Mouse (Mus musculus) liver (tissue): ENCODE data around the gene Gm21969.

Experiments used
- DNase-seq: peaks from one replicate; pipeline ENCODE4 v3.0.0-alpha.2; 2020; ENCODE audit warnings: mixed read lengths

The Gm21969 gene

GRCm38 (mm10) chr4:139602357-139603244, at the start of gene Gm21969:
Gene Gm21969, plus strand, starts transcription at chr4:139603186.
- DNase-seq: peak; percentile 53

GRCm38 (mm10) chr4:139555235-139555634, 47.8 kb upstream of the Gm21969 start:
- DNase-seq: no peak

GRCm38 (mm10) chr4:139555951-139556350, 47.0 kb upstream of the Gm21969 start:
- DNase-seq: peak; percentile 58

GRCm38 (mm10) chr4:139568361-139568760, 34.6 kb upstream of the Gm21969 start:
- DNase-seq: no peak

GRCm38 (mm10) chr4:139570756-139571155, 32.2 kb upstream of the Gm21969 start:
- no peak for DNase-seq

- DNase-seq: no peak
These were observed 30.0 kb upstream of the Gm21969 start for GRCm38 (mm10) chr4:139572928-139573512.

GRCm38 (mm10) chr4:139574156-139574798, 28.7 kb upstream of the Gm21969 start:
- DNase-seq: peak; percentile 99

- DNase-seq: no peak
These were observed 27.9 kb upstream of the Gm21969 start for GRCm38 (mm10) chr4:139574799-139575672.

GRCm38 (mm10) chr4:139575673-139576003, 27.3 kb upstream of the Gm21969 start:
- no peak for DNase-seq

GRCm38 (mm10) chr4:139576251-139576880, 26.6 kb upstream of the Gm21969 start:
- DNase-seq: no peak

GRCm38 (mm10) chr4:139577006-139577405, 26.0 kb upstream of the Gm21969 start:
- no peak for DNase-seq

GRCm38 (mm10) chr4:139578389-139578788, 24.6 kb upstream of the Gm21969 start:
- DNase-seq: no peak

- DNase-seq: no peak
These were observed 24.0 kb upstream of the Gm21969 start for GRCm38 (mm10) chr4:139579003-139579402.

- DNase-seq: no peak
These were observed 23.5 kb upstream of the Gm21969 start for GRCm38 (mm10) chr4:139579466-139579865.

GRCm38 (mm10) chr4:139580663-139581336, 22.2 kb upstream of the Gm21969 start:
- peak; percentile 51 for DNase-seq

GRCm38 (mm10) chr4:139581427-139582051, 21.4 kb upstream of the Gm21969 start:
- no peak for DNase-seq

- no peak for DNase-seq
These were observed 20.6 kb upstream of the Gm21969 start for GRCm38 (mm10) chr4:139582346-139582745.

GRCm38 (mm10) chr4:139582903-139583302, 20.1 kb upstream of the Gm21969 start:
- DNase-seq: no peak

GRCm38 (mm10) chr4:139583629-139584245, 19.2 kb upstream of the Gm21969 start:
- DNase-seq: no peak

GRCm38 (mm10) chr4:139584704-139585103, 18.3 kb upstream of the Gm21969 start:
- DNase-seq: no peak

GRCm38 (mm10) chr4:139585713-139586112, 17.3 kb upstream of the Gm21969 start:
- peak; percentile 33 for DNase-seq
